Mouse (Mus musculus): ENCODE measurements at regions not wholly inside any gene's neighbourhood (a gene's known extent, or its start where the extent isn't known, plus 50 kb on each side); places are given as distances from the start of the nearest gene placed in this dataset.

GRCm38 (mm10) chr8:113583801-113584200 is 51.6 kb upstream of the Mon1b start:
- H3K9ac ChIP-seq (ENCODE audit: low read length): no peak overlapping the region
- ATAC-seq (ENCODE audit: low FRiP score, low TSS enrichment) (no peak), DNase-seq (ENCODE audit: low spot score) (no peak)
- H3K27ac ChIP-seq (replicated peaks): no peak overlapping the region
- no peak overlapping the region for H3K4me2 ChIP-seq (replicated peaks; ENCODE audit: low read depth)
- H3K36me3 ChIP-seq (ENCODE audit: control insufficient read depth, insufficient read depth, low read length): no peaks in the 10 kb centered on the region
- TF ChIP-seq CTCF (IDR thresholded peaks at IDR 0.05; ENCODE audit: low read depth) (peak; percentile 24; the same call in 1 of the 2 replicates), EP300 (optimal IDR thresholded peaks at IDR 0.05) (no peak)
- H3K9me3 ChIP-seq (ENCODE audit: control insufficient read depth, low read length): no peaks in the 10 kb centered on the region
- 76% methylated on average over 10 of the region's 10 CpGs for whole genome bisulfite sequencing
- no peak overlapping the region for H3K4me3 ChIP-seq (ENCODE audit: low read depth, low read length)
- no peaks in the 10 kb centered on the region for H3K4me1 ChIP-seq (replicated peaks; ENCODE audit: control insufficient read depth, insufficient read depth)
- H3K27me3 ChIP-seq (ENCODE audit: control insufficient read depth, insufficient read depth, low read length): no peaks in the 10 kb centered on the region

Data from stomach, postnatal 0 days (tissue).